Mouse (Mus musculus): ENCODE data around the gene Thsd7b. TPM values are rescaled to one million over a fixed set of nuclear protein-coding genes. Genes with fewer than 3 reads are reported as not detected.

Thsd7b gene
- polyA plus RNA-seq, 2 experiments = 0.07 to 0.22 TPM

DNA sequence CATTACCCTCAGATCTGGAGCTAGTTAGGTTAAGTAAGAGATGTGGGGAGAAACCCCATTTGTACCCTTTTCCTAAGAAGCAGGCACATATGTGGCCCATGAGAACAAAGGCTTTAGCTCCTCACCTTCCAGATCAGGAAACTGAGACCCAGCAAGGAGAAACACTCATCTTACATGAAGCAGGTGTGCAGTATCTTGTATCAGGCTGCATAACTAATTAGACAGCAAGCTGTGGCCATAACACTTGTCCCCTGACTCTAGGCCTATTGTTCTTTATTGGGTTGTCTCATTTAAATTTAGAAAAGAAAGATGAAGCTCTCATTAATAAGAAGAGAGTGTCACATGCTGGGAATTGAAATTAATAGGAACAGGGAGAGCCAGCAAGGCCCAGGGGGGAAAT, 91.7 kb downstream of the Thsd7b start:
- no peaks in the 10 kb centered on the region for H3K9me3 ChIP-seq (ENCODE audit: control insufficient read depth, low read length)
- no peaks in the 10 kb centered on the region for H3K4me1 ChIP-seq (replicated peaks; ENCODE audit: control insufficient read depth in 2 of 2, insufficient read depth in 2 of 2, low read length in 1 of 2)
- H3K36me3 ChIP-seq (replicated peaks; ENCODE audit: control insufficient read depth, insufficient read depth, low read depth) = no peaks in the 10 kb centered on the region
- no peaks in the 10 kb centered on the region for H3K27me3 ChIP-seq (ENCODE audit: control insufficient read depth, insufficient read depth, low read length)
- no peak overlapping the region for H3K27ac ChIP-seq
- H3K9ac ChIP-seq (replicated peaks) = no peak overlapping the region
- ATAC-seq (ENCODE audit: insufficient read depth) = no peak
- no peak overlapping the region for H3K4me3 ChIP-seq (ENCODE audit: insufficient read depth in 1 of 2, low read depth in 2 of 2, low read length in 2 of 2)
- no peak for DNase-seq (ENCODE audit: low read depth in 3 of 3, low spot score in 3 of 3)
- H3K4me2 ChIP-seq (ENCODE audit: low read depth) = no peak overlapping the region
- TF ChIP-seq CTCF (IDR thresholded peaks at IDR 0.05; ENCODE audit: low read depth) (no peak), EP300 (IDR thresholded peaks at IDR 0.05; ENCODE audit: low read depth) (no peak)

DNA sequence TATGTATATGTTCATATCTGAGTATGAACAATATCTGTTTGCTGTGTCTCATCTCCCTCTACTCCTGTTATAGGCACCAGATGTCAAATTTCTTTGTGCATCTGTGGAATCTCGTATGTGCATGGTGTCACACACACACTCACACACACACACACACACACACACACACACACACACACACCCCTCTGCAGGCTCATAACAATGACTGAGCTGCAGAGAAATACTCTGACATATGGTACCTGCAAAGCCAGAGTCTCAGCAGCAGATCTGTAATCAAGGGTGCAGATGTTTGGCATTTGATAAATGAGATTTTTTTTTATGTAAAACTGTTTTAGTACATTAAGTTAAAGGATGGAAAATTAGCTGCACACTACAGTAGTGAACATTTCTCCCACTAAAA, 92.5 kb downstream of the Thsd7b start:
- DNase-seq (ENCODE audit: low read depth in 3 of 3, low spot score in 3 of 3) = no peak
- no peak for ATAC-seq (ENCODE audit: insufficient read depth)
- no peaks in the 10 kb centered on the region for H3K36me3 ChIP-seq (replicated peaks; ENCODE audit: control insufficient read depth, insufficient read depth, low read depth)
- H3K4me2 ChIP-seq (ENCODE audit: low read depth) = no peak overlapping the region
- no peak overlapping the region for H3K4me3 ChIP-seq (ENCODE audit: insufficient read depth in 1 of 2, low read depth in 2 of 2, low read length in 2 of 2)
- TF ChIP-seq EP300 (IDR thresholded peaks at IDR 0.05; ENCODE audit: low read depth) (no peak), CTCF (IDR thresholded peaks at IDR 0.05; ENCODE audit: low read depth) (no peak)
- WGBS (ENCODE audit: insufficient replicate concordance) = 47% methylated on average over 1 of the region's 1 CpGs
- no peak overlapping the region for H3K27ac ChIP-seq
- H3K27me3 ChIP-seq (ENCODE audit: control insufficient read depth, insufficient read depth, low read length) = no peaks in the 10 kb centered on the region
- H3K9me3 ChIP-seq (ENCODE audit: control insufficient read depth, low read length) = no peaks in the 10 kb centered on the region
- H3K9ac ChIP-seq (replicated peaks) = no peak overlapping the region
- H3K4me1 ChIP-seq (replicated peaks; ENCODE audit: control insufficient read depth in 2 of 2, insufficient read depth in 2 of 2, low read length in 1 of 2) = no peaks in the 10 kb centered on the region

DNA sequence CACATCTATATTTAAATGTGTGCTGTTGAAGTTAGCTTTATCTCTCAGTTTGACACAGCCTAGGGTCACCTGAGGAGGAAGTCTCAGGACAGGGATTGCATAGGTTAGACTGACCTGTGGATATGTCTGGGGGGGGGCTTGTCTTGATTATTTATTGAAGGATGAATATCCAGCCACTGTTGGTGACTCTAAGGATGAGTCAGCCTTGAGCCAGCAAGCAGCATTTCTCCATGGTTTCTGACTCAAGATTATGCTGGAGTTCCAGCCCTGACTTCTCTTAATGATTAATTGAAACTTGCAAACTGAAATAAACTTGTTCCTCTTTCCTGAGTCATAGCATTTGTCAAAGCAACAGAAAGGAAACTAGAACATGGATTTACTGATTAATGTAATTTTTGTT, 113.4 kb downstream of the Thsd7b start:
- ATAC-seq (ENCODE audit: insufficient read depth) = no peak

DNA sequence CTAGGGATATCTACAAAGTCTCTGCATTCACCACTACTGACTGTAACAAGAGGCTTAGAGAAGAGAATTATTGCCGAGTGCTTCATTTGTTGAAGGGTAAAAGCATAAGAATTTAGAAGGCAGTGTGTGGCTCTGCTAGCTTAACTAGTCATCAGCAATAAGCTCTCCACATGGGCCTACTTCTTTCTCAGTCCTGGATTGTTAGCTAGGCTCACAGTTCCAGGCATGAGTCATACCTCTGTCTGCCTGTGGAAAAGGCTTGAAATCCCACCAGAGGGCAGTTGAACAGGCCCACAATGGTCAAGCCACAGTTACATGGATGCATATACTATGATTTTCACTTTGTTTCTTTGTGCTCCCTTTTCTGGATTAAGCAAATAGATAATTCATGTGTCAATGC, 138.5 kb downstream of the Thsd7b start:
- Histone ChIP-seq H3K36me3 (replicated peaks; ENCODE audit: control insufficient read depth, insufficient read depth, low read depth) (no peaks in the 10 kb centered on the region), H3K4me1 (replicated peaks; ENCODE audit: control insufficient read depth in 2 of 2, insufficient read depth in 2 of 2, low read length in 1 of 2) (no peaks in the 10 kb centered on the region), H3K9ac (replicated peaks) (no peak overlapping the region), H3K27ac (no peak overlapping the region), H3K9me3 (ENCODE audit: control insufficient read depth, low read length) (no peaks in the 10 kb centered on the region), H3K4me2 (ENCODE audit: low read depth) (no peak overlapping the region), H3K4me3 (ENCODE audit: insufficient read depth in 1 of 2, low read depth in 2 of 2, low read length in 2 of 2) (no peak overlapping the region), H3K27me3 (ENCODE audit: control insufficient read depth, insufficient read depth, low read length) (no peaks in the 10 kb centered on the region)
- ATAC-seq (ENCODE audit: insufficient read depth) (no peak), DNase-seq (ENCODE audit: low read depth in 3 of 3, low spot score in 3 of 3) (no peak)
- WGBS (ENCODE audit: insufficient replicate concordance) = 52% methylated on average over 1 of the region's 1 CpGs
- TF ChIP-seq CTCF (IDR thresholded peaks at IDR 0.05; ENCODE audit: low read depth) = no peak
- no peak for TF ChIP-seq EP300 (IDR thresholded peaks at IDR 0.05; ENCODE audit: low read depth)

More for the DNA sequence above, 113.4 kb downstream of the Thsd7b start:
- Histone ChIP-seq H3K9me3 (ENCODE audit: control insufficient read depth, low read length) (no peaks in the 10 kb centered on the region), H3K4me1 (replicated peaks; ENCODE audit: control insufficient read depth in 2 of 2, insufficient read depth in 2 of 2, low read length in 1 of 2) (no peaks in the 10 kb centered on the region), H3K4me2 (ENCODE audit: low read depth) (no peak overlapping the region), H3K27me3 (ENCODE audit: control insufficient read depth, insufficient read depth, low read length) (no peaks in the 10 kb centered on the region), H3K36me3 (replicated peaks; ENCODE audit: control insufficient read depth, insufficient read depth, low read depth) (no peaks in the 10 kb centered on the region), H3K9ac (replicated peaks) (no peak overlapping the region), H3K27ac (no peak overlapping the region), H3K4me3 (ENCODE audit: insufficient read depth in 1 of 2, low read depth in 2 of 2, low read length in 2 of 2) (no peak overlapping the region)
- no peak for DNase-seq (ENCODE audit: low read depth in 3 of 3, low spot score in 3 of 3)
- no peak for TF ChIP-seq EP300 (IDR thresholded peaks at IDR 0.05; ENCODE audit: low read depth)
- no peak for TF ChIP-seq CTCF (IDR thresholded peaks at IDR 0.05; ENCODE audit: low read depth)

DNA sequence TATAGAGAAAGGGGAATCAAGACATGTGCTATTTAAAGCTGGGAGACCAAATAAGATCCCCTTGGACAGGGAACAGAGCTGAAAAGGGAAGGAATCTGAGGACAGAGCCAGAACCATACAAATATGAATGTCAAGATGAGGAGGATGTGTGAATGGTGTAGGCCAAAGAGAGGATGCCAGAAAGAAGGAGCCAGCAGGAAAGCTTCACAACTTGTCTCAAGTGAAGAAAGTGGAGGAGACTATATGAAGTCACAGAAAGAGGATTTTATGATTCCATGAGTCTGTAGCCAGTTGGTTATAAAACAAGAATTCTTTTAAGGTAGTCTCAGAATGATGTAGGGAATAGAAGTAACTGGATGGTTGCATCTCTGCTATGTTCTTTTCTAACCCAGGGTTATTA, 148.5 kb downstream of the Thsd7b start:
- DNase-seq (ENCODE audit: low read depth in 3 of 3, low spot score in 3 of 3) (no peak), ATAC-seq (ENCODE audit: insufficient read depth) (no peak)
- no peaks in the 10 kb centered on the region for H3K36me3 ChIP-seq (replicated peaks; ENCODE audit: control insufficient read depth, insufficient read depth, low read depth)
- H3K27ac ChIP-seq = no peak overlapping the region
- H3K27me3 ChIP-seq (ENCODE audit: control insufficient read depth, insufficient read depth, low read length) = no peaks in the 10 kb centered on the region
- H3K9ac ChIP-seq (replicated peaks) = no peak overlapping the region
- no peak overlapping the region for H3K4me2 ChIP-seq (ENCODE audit: low read depth)
- H3K4me3 ChIP-seq (ENCODE audit: insufficient read depth in 1 of 2, low read depth in 2 of 2, low read length in 2 of 2) = no peak overlapping the region
- H3K9me3 ChIP-seq (ENCODE audit: control insufficient read depth, low read length) = no peaks in the 10 kb centered on the region
- TF ChIP-seq CTCF (IDR thresholded peaks at IDR 0.05; ENCODE audit: low read depth) (no peak), EP300 (IDR thresholded peaks at IDR 0.05; ENCODE audit: low read depth) (no peak)
- no peaks in the 10 kb centered on the region for H3K4me1 ChIP-seq (replicated peaks; ENCODE audit: control insufficient read depth in 2 of 2, insufficient read depth in 2 of 2, low read length in 1 of 2)

DNA sequence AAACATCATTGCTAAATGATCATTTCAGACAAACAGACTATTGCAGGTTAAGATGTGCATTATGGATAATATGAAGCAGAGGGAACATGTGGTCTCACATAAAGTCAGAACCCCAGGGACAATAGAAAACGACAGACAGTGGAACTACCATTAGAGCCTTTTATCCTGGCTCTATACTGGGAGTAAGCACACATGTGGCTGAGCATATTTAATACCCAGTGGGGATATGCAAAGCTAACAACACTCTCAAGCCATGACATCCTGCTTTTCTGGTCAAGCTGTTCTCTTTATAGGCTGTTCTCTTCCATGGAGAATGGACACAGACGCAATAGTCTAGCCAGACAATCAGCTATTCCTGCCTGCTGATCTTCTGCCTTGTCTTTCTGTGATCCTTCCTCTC, 191.3 kb downstream of the Thsd7b start:
- Histone ChIP-seq H3K9ac (replicated peaks) (no peak overlapping the region), H3K27me3 (ENCODE audit: control insufficient read depth, insufficient read depth, low read length) (no peaks in the 10 kb centered on the region), H3K27ac (no peak overlapping the region), H3K36me3 (replicated peaks; ENCODE audit: control insufficient read depth, insufficient read depth, low read depth) (no peaks in the 10 kb centered on the region), H3K4me2 (ENCODE audit: low read depth) (no peak overlapping the region), H3K4me3 (ENCODE audit: insufficient read depth in 1 of 2, low read depth in 2 of 2, low read length in 2 of 2) (no peak overlapping the region), H3K4me1 (replicated peaks; ENCODE audit: control insufficient read depth in 2 of 2, insufficient read depth in 2 of 2, low read length in 1 of 2) (no peaks in the 10 kb centered on the region), H3K9me3 (ENCODE audit: control insufficient read depth, low read length) (no peaks in the 10 kb centered on the region)
- WGBS (ENCODE audit: insufficient replicate concordance) = 49% methylated on average over 2 of the region's 2 CpGs
- ATAC-seq (ENCODE audit: insufficient read depth) = no peak
- no peak for DNase-seq (ENCODE audit: low read depth in 3 of 3, low spot score in 3 of 3)
- TF ChIP-seq CTCF (IDR thresholded peaks at IDR 0.05; ENCODE audit: low read depth) = no peak
- no peak for TF ChIP-seq EP300 (IDR thresholded peaks at IDR 0.05; ENCODE audit: low read depth)
